Mouse (Mus musculus): ENCODE results near the gene Ddx20. TPM values are rescaled to one million over a fixed set of nuclear protein-coding genes. Genes with fewer than 3 reads are reported as not detected.

Ddx20 gene
- 10 to 100 TPM; 11.6 to 14.5 TPM for total RNA-seq (2023)

GRCm38 (mm10) chr3:105687324-105688060 lies at the start of gene Ddx20:
TSS of gene Ddx20 (minus strand) at chr3:105687574.

DNA sequence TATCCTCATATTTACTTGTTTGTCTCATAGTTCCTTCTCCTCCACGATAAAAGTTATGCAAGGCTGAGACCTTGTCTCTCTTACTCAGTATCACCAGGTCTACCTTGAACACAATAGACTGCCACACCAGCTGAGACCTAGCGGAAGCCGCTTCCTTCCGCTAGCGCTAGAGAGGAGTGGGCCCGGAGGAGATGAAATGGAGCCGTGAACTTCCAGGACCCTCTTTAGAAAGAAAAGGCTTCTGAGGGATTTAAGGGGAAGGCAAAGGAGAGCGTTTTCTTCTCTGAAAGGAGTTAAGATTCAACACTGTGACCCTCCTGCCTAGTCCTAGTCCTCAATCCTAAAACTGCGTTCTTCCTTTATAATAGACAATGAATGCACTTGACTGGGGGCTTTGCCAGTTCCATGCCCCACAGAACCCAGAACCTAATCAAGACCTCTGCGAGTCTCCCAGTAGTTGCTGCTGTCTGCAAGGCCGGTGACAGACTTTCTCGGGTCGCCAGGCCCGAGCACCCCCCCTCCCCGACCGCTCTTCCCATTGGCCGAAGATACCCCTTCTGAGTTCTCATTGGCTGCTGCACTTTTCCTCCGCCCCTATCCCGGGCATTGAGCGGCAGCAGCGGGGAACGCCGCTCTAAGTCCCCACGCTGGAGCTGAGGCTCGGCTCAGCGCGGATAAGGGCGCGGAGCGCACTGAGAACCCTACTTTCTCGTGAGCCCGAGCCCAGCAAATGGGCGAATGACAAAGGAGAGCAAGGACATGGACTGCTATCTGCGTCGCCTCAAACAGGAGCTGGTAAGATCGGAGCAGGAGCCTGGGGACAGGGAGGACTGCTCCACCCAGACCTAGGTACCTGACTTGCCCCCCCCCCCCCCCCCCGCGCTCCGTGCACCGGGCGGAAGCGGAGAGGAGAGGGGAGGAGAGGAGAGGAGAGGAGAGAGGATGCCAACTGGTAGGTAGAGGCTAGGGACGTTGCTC lies 16.9 kb upstream of the Ddx20 start, which contains the start of gene Inka2:
TSS of gene Inka2 (plus strand) at position 569 of the 978 bp plus-strand sequence.

Other genes starting within 250 kb of the Ddx20 start
- gene Kcnd3, start 235.2 kb downstream of the Ddx20 start, total RNA-seq (2023): not detected
- not detected for gene Inka2, start 17.0 kb upstream of the Ddx20 start, total RNA-seq (2023)
- gene Rap1a, start 113.8 kb upstream of the Ddx20 start, total RNA-seq (2023): 100 to 1,000 TPM; 131 to 157 TPM
- gene Adora3, start 183.3 kb upstream of the Ddx20 start, total RNA-seq (2023): 1 to 10 TPM; 2.7 to 3.2 TPM
- gene Tmigd3, start 183.3 kb upstream of the Ddx20 start, total RNA-seq (2023): 1 to 10 TPM in 1 of 2 experiments, under 1 TPM in 1; 0.49 to 1.2 TPM
- 10 to 100 TPM; 74.1 to 95.4 TPM for gene I830077J02Rik, start 245.1 kb upstream of the Ddx20 start, total RNA-seq (2023)

Data from neutrophil, adult 59 days (primary cell).